Mouse (Mus musculus) hindbrain, embryonic 15.5 days (tissue): ENCODE measurements around the gene Maats1. TPM values are rescaled to one million over a fixed set of nuclear protein-coding genes. Genes with fewer than 3 reads are reported as not detected.

Source experiments
- ATAC-seq: fragments of 200-750 bp; cut with Nextera tagmentation; 2 replicates; pipeline ENCODE4 v1.8.0; 2017; ENCODE audit warnings: low read depth, moderate number of reproducible peaks, moderate TSS enrichment; ENCODE audit not compliant: low FRiP score
- H3K27ac ChIP-seq: fragments of 300-500 bp; sonication (generic); replicated peaks from 2 replicates; pipeline ENCODE4 v1.5.1; 2015; ENCODE audit warnings: mild to moderate bottlenecking, inconsistent platforms
- H3K27me3 ChIP-seq: fragments of 300-500 bp; sonication (generic); 2 replicates; pipeline ENCODE4 v1.6.1; 2015; ENCODE audit warnings: control low read depth, inconsistent platforms
- H3K36me3 ChIP-seq: fragments of 300-500 bp; sonication (generic); 2 replicates; pipeline ENCODE4 v1.6.1; 2015; ENCODE audit warnings: control low read depth, inconsistent platforms
- H3K4me1 ChIP-seq: fragments of 300-500 bp; sonication (generic); replicated peaks from 2 replicates; pipeline ENCODE4 v1.6.1; 2015; ENCODE audit warnings: control low read depth, inconsistent platforms
- H3K4me2 ChIP-seq: fragments of 300-500 bp; sonication (generic); 2 replicates; pipeline ENCODE4 v1.6.1; 2015; ENCODE audit warnings: moderate library complexity, mild to moderate bottlenecking, inconsistent platforms
- H3K4me3 ChIP-seq: fragments of 300-500 bp; sonication (generic); 2 replicates; pipeline ENCODE4 v1.5.1; 2015; ENCODE audit warnings: mild to moderate bottlenecking, inconsistent platforms
- H3K9ac ChIP-seq: fragments of 300-500 bp; sonication (generic); 2 replicates; pipeline ENCODE4 v1.6.1; 2015; ENCODE audit warnings: inconsistent platforms
- H3K9me3 ChIP-seq: fragments of 300-500 bp; sonication (generic); 2 replicates; pipeline ENCODE4 v1.6.1; 2016; ENCODE audit warnings: control low read depth, inconsistent platforms
- WGBS: fragments of 180-500 bp; shearing (Covaris S2); methylation state at CpG from one replicate; pipeline ENCODE4 v1.1.7; 2015; 5-methylcytosine and 5-hydroxymethylcytosine counted together
- polyA plus RNA-seq: library from polyadenylated mRNA; unstranded; fragments of >200 nt; fragmentation: Nextera tagmentation; extraction: Ambion mirVana; gene quantifications from 2 replicates; pipeline ENCODE4 v1.2.1, GENCODE M21; 2015

Maats1 gene
- polyA plus RNA-seq, 1 experiment from 2014 or later, result 1.4 TPM

DNA sequence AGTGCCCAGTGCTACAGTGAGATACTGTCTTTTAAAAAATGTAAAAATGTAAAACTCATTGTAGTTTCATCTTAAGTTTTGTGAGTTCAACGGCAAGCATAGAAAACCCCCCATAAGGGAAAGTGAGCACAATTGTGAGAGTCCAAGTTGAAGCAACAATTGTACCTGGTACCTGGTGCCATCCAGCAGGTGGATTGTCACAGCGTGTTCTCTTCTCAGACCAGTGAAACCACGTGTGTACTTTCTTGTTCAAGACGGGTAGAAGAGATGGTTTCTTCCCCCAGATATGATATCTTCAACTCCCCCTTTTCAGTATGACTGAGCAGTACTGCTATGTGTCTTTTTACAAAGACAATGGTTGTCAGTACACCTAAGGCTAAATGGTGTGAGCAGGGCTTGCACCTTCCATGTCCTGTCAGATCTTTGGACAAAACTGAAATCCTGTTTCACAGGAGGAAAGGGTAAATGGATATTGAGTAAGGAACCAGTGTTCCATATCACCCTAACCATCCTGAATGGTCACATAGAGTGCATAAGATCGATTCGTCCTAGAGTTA lies 16.4 kb upstream of the Maats1 start:
- no peak for ATAC-seq
- 0 out of 2 replicates have a peak, but pooled peaks cover 6% of the 10 kb centered on the region for H3K4me1 ChIP-seq
- no peak overlapping the region for H3K4me3 ChIP-seq
- H3K27me3 ChIP-seq, result no peaks in the 10 kb centered on the region
- no peaks in the 10 kb centered on the region for H3K36me3 ChIP-seq
- H3K9ac ChIP-seq, result no peak overlapping the region
- no peaks in the 10 kb centered on the region for H3K9me3 ChIP-seq
- no peak overlapping the region for H3K27ac ChIP-seq
- H3K4me2 ChIP-seq, result no peak overlapping the region
- WGBS, result 91% methylated on average over 6 of the region's 6 CpGs

DNA sequence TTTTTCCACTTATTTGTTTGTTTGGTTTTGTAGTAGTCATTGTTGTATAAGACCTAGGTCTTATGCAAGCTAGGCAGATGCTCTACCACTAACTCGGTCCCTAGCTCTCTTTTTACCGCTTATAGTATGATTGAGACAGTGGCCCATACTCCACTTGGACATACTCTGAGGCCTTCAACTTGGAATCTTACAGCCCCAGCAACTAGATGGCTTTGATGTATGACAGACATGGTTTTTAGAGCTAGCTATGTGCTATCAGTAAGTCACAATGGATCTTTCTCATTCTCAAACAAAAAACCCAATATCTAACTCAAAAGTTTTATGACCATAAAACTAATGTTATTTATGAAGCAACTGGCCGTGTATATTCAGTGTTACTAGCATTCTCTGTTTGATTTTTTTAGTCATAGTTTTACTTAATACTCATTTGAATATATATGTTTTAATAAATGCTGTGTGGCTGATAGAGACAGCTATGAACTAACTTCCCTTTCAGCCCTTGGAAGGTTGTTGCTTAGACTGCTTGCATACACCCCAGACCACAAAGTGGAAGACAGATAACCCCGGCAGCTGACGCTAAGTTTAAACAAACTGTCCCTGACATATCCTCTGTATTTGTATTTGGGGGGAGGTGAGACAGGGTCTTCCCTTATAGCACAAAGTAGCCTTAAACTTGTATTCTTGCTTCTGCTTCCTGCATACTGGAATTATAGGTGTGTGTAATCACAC lies 12.4 kb upstream of the Maats1 start:
- 90% methylated on average over 5 of the region's 5 CpGs for WGBS
- no peaks in the 10 kb centered on the region for H3K27me3 ChIP-seq
- H3K27ac ChIP-seq, result no peak overlapping the region
- no peaks in the 10 kb centered on the region for H3K9me3 ChIP-seq
- peaks cover 24% of the 10 kb centered on the region for H3K36me3 ChIP-seq
- no peaks in the 10 kb centered on the region for H3K4me1 ChIP-seq
- H3K4me3 ChIP-seq, result no peak overlapping the region
- no peak for ATAC-seq
- H3K9ac ChIP-seq, result no peak overlapping the region
- H3K4me2 ChIP-seq, result no peak overlapping the region

DNA sequence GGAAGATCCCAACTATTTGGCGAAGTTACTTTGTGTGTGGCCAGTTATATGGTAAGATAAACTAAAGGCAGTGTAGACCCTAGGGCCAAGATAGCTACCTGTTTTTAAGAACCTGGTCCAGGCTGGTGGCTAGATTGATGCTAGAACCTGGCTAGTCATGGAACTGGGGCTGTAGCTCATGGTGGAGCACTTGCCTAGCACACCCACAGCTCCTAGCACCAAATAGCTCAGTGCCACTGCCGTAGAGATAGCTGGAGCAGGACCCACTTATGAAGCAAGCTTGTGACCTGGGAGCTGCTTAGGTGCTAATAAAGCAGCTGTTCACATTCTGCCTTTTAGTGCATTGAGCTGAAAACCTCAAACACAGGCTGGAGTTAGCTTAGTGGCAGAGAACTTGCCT lies 11.7 kb upstream of the Maats1 start:
- H3K9ac ChIP-seq, result no peak overlapping the region
- 95% methylated on average over 2 of the region's 2 CpGs for WGBS
- no peaks in the 10 kb centered on the region for H3K4me1 ChIP-seq
- H3K36me3 ChIP-seq, result peaks cover 27% of the 10 kb centered on the region
- H3K4me2 ChIP-seq, result no peak overlapping the region
- no peaks in the 10 kb centered on the region for H3K27me3 ChIP-seq
- no peak for ATAC-seq
- no peak overlapping the region for H3K27ac ChIP-seq
- H3K4me3 ChIP-seq, result no peak overlapping the region
- H3K9me3 ChIP-seq, result no peaks in the 10 kb centered on the region

DNA sequence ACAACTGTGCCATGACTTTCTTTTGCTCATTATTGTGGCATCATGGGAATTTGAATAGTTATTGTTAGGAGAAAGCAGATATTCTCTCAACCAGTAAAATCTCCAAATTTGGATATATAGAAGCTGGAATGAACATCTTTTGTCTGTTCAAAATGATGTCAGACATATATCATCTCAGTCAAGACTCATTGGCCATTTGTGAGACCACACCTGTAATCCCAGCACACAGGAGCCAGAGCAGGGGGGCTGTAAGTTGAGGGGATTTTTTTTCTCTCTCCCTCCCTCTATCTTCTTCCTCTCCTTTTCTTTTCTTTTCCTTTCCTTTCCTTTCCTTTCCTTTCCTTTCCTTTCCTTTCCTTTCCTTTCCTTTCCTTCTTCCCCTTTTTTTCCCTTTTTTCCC lies 10.9 kb upstream of the Maats1 start:
- Histone ChIP-seq H3K4me1 (peaks cover 4% of the 10 kb centered on the region), H3K4me3 (no peak overlapping the region), H3K27ac (no peak overlapping the region), H3K4me2 (no peak overlapping the region), H3K36me3 (peaks cover 27% of the 10 kb centered on the region), H3K27me3 (no peaks in the 10 kb centered on the region), H3K9ac (no peak overlapping the region), H3K9me3 (no peaks in the 10 kb centered on the region)
- ATAC-seq, result no peak

DNA sequence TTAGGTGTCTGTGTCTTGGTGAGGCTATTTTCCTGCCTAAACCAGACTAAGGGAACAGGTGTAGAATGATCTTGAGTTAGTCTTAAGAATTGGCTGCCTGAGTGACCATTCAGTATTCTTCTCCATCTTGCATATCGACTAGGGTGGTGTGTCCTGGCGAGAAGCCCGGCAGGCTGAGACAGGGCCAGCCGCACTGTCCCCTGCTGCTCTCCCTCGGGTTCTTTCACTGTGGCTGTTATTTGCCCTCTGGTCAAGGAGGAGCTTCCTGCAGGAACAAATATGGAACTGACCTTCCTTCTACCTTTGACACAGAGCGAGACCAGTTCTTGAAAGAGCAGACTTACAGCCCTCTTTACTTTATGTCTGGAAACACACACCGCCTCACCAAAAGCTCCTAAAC lies 10.1 kb upstream of the Maats1 start:
- no peak overlapping the region for H3K4me3 ChIP-seq
- peaks cover 8% of the 10 kb centered on the region for H3K4me1 ChIP-seq
- 76% methylated on average over 7 of the region's 7 CpGs for WGBS
- H3K36me3 ChIP-seq, result peaks cover 27% of the 10 kb centered on the region
- H3K9ac ChIP-seq, result no peak overlapping the region
- no peaks in the 10 kb centered on the region for H3K9me3 ChIP-seq
- H3K4me2 ChIP-seq, result no peak overlapping the region
- ATAC-seq, result no peak
- no peaks in the 10 kb centered on the region for H3K27me3 ChIP-seq
- no peak overlapping the region for H3K27ac ChIP-seq

DNA sequence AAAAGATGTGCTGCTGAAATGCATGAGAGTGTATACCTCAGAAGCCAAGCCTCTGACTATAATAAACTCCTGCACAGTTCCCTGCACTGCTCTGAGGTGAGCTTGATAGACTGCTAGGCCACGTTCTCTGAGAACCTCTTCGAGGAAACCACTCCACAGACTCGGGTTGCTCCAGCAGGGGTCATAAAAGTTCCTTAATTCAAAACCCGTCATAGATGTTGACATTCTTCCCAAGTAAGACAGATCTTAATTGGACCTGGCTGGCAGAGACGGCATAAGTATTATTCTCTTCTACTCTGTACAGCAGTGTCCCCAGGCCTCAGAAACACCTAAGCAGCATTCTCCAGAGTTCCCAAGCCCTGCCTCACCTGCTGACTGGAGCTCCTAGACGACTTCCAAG lies 9.0 kb upstream of the Maats1 start:
- 90% methylated on average over 6 of the region's 6 CpGs for WGBS
- no peak for ATAC-seq
- no peak overlapping the region for H3K27ac ChIP-seq
- no peaks in the 10 kb centered on the region for H3K27me3 ChIP-seq
- H3K36me3 ChIP-seq, result peaks cover 27% of the 10 kb centered on the region
- no peak overlapping the region for H3K4me2 ChIP-seq
- H3K9me3 ChIP-seq, result no peaks in the 10 kb centered on the region
- H3K4me3 ChIP-seq, result no peak overlapping the region
- no peak overlapping the region for H3K9ac ChIP-seq
- H3K4me1 ChIP-seq, result peaks cover 12% of the 10 kb centered on the region

DNA sequence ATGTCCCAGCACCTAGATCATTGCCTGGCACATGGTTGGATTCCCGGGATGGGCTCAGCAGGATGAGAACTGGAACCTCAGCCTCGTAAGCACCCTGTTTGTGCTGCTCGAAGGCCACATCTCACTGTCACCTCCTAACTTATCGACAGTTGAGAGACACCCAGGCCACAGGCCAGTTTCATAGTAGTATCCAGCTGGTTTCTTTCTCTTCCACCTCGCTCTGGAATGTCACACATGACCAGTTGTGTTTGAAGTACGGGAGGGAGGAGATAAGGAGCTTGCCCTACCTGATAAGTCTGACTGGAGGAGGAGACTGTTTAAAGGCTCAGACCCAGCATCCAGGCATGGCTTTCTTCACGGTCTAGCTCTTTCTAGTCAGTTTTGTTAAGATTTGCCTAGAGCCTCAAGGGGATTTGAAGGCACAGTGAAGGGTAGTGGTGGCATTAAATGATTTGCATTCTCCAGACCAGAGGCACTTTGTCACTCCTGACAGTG lies 8.5 kb upstream of the Maats1 start:
- H3K9me3 ChIP-seq, result no peaks in the 10 kb centered on the region
- no peak for ATAC-seq
- H3K27ac ChIP-seq, result no peak overlapping the region
- no peak overlapping the region for H3K9ac ChIP-seq
- H3K36me3 ChIP-seq, result peaks cover 27% of the 10 kb centered on the region
- peaks cover 12% of the 10 kb centered on the region for H3K4me1 ChIP-seq
- 88% methylated on average over 7 of the region's 7 CpGs for WGBS
- no peak overlapping the region for H3K4me2 ChIP-seq
- no peaks in the 10 kb centered on the region for H3K27me3 ChIP-seq
- no peak overlapping the region for H3K4me3 ChIP-seq

DNA sequence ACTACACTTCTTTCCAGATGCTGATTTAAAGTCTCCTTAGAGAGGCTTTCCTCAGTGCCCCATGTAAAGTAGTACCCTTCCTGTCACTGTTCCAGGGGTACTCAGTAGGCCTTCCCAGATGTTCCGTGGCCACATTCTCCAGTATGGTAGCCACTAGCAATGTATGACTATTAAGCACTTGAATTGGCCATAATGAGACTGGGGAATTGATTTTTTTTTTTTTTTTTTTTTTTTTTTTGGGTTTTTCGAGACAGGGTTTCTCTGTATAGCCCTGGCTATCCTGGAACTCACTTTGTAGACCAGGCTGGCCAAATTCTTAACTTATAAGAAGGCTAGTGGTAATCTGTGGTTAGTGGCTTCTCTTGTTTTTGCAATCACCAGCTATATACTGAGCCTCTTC lies 7.9 kb upstream of the Maats1 start:
- Histone ChIP-seq H3K27me3 (no peaks in the 10 kb centered on the region), H3K36me3 (peaks cover 27% of the 10 kb centered on the region), H3K4me1 (peaks cover 12% of the 10 kb centered on the region), H3K9ac (no peak overlapping the region), H3K9me3 (no peaks in the 10 kb centered on the region), H3K27ac (no peak overlapping the region), H3K4me2 (no peak overlapping the region), H3K4me3 (no peak overlapping the region)
- WGBS, result 96% methylated on average over 2 of the region's 2 CpGs
- ATAC-seq, result no peak

DNA sequence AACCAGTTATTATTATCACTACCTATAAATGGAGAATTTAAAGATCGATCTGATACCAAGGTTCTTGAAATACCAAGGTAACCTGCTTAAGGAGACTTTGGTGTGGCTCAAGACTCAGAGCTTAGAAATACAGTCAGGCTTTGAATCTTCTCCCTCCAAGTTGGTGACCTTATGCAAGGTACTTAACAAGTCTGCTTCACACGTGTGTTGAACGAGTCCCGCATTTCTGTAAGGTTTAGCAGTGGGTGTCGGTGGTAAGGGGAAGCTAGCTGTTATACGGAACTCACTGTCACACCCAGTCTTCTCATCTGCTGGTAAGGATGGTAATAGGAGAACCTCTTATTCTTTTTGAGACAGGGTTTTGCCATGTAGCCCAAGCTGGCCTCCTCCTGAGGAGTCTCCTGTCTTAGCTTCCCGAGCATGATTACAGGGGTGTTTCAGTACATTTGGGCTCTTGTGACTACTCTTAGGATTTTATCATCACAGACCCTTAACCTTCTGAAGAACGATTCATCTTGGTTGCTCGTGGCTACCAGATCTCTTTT lies 6.3 kb upstream of the Maats1 start:
- no peak overlapping the region for H3K27ac ChIP-seq
- H3K9me3 ChIP-seq, result no peaks in the 10 kb centered on the region
- H3K4me3 ChIP-seq, result no peak overlapping the region
- no peaks in the 10 kb centered on the region for H3K27me3 ChIP-seq
- 93% methylated on average over 9 of the region's 9 CpGs for WGBS
- H3K4me2 ChIP-seq, result no peak overlapping the region
- no peak overlapping the region for H3K9ac ChIP-seq
- peaks cover 27% of the 10 kb centered on the region for H3K36me3 ChIP-seq
- H3K4me1 ChIP-seq, result peaks cover 12% of the 10 kb centered on the region
- ATAC-seq, result no peak

DNA sequence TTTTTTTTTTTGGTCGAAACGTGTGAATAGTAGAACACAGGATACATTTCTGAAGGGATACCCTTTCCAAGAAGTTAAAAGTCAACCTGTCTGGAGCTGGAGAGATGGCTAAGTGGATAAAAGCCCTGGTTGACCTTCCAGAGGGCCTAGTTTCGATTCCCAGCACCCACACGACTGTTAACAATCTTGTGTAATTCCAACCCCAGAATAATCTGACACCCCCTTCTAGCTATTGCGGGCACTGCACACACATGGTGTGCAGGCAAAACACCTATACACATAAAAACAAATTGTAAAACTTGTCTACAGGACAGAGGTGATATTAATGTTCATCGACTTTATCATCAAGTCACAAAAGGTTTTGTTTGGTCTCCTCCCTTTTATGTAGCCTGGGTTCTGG lies 5.6 kb upstream of the Maats1 start:
- H3K9ac ChIP-seq, result no peak overlapping the region; the same call in 1 of the 2 replicates
- peaks cover 12% of the 10 kb centered on the region for H3K4me1 ChIP-seq
- H3K36me3 ChIP-seq, result peaks cover 27% of the 10 kb centered on the region
- H3K27ac ChIP-seq, result no peak overlapping the region
- no peaks in the 10 kb centered on the region for H3K27me3 ChIP-seq
- no peak for ATAC-seq
- no peaks in the 10 kb centered on the region for H3K9me3 ChIP-seq
- peak overlapping the region; percentile 57 for H3K4me3 ChIP-seq
- peak overlapping the region; percentile 66 for H3K4me2 ChIP-seq
- WGBS, result 67% methylated on average over 6 of the region's 6 CpGs

DNA sequence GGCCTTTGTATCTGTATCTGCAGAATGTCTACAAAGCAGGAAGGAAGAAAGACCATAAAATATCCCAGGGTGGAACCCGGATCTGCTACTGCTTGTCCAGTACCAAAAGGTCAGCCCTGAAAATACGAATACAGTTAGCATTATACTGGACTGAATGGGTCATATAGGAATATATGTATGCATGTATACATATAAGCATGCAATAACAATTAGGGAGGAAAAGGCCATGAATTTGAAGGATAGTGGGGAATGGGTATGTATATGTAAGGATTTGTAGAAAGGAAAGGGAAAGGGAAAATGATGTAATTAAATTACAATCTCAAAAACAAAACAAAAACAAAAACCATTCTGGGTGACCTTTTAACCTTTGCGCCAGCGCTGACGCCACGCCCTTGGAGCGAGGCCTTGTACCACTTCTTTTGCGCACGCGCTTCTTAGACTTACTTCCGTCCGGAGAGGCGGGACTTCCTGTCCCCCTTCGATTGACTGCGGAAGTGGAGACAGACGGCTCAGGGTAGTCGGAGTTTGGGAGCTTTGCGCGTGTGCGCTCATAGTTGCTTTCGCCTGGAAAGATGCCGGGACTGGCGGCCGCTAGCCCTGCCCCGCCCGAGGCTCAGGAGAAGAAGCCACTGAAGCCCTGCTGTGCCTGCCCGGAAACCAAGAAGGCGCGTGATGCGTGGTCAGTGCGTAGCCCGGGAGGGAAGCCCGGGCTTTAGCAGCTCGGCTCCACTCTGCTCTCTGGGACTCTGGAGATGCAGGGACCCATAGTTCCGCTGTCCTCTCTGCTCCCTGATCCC lies 4.8 kb upstream of the Maats1 start, which contains the start of the genes Cox17 and Gm21987:
Cox17 (plus strand) TSS at position 463 of the 797 bp plus-strand sequence.
Gm21987 (plus strand) TSS at position 512 of the 797 bp plus-strand sequence.
- Histone ChIP-seq H3K27ac (peak within 1 kb of the TSS; percentile 83), H3K27me3 (no peaks in the 10 kb centered on the region), H3K4me3 (peak within 1 kb of the TSS; percentile 57), H3K9ac (peak within 1 kb of the TSS; percentile 64), H3K4me1 (peaks cover 16% of the 10 kb centered on the region), H3K36me3 (peaks cover 22% of the 10 kb centered on the region), H3K9me3 (no peaks in the 10 kb centered on the region), H3K4me2 (peak within 1 kb of the TSS; percentile 66)
- peak; percentile 98 for ATAC-seq
- WGBS, result 2% methylated on average over 35 of the region's 35 CpGs
